Mouse (Mus musculus): ENCODE measurements around the gene Nol7. TPM values are rescaled to one million over a fixed set of nuclear protein-coding genes. Genes with fewer than 3 reads are reported as not detected.

Nol7 gene
- polyA plus RNA-seq, 1 experiment from 2014 or later: 161 TPM

Other genes starting within 250 kb of the Nol7 start
- gene Tbc1d7, start 226.9 kb upstream of the Nol7 start, polyA plus RNA-seq (2016; fragmentation: Nextera tagmentation; extraction: Ambion mirVana): 59.4 and 63.9 TPM in 2 replicates
- 0.66 and 0.87 TPM in 2 replicates for gene Gfod1, start 94.2 kb upstream of the Nol7 start, polyA plus RNA-seq (2016; fragmentation: Nextera tagmentation; extraction: Ambion mirVana)
- 43.8 and 47.2 TPM in 2 replicates for gene Sirt5, start 32.9 kb upstream of the Nol7 start, polyA plus RNA-seq (2016; fragmentation: Nextera tagmentation; extraction: Ambion mirVana)
- gene Ranbp9, start 82.9 kb downstream of the Nol7 start, polyA plus RNA-seq (2016; fragmentation: Nextera tagmentation; extraction: Ambion mirVana): 10.3 and 10.6 TPM in 2 replicates
- 13.5 and 15.0 TPM in 2 replicates for gene Mcur1, start 161.8 kb downstream of the Nol7 start, polyA plus RNA-seq (2016; fragmentation: Nextera tagmentation; extraction: Ambion mirVana)
- gene Rnf182, start 217.3 kb downstream of the Nol7 start, polyA plus RNA-seq (2016; fragmentation: Nextera tagmentation; extraction: Ambion mirVana): 11.6 and 12.0 TPM in 2 replicates